Mouse (Mus musculus) cortical plate, adult 2 months (tissue): ENCODE measurements around the gene Acpp. TPM values are rescaled to one million over a fixed set of nuclear protein-coding genes. Genes with fewer than 3 reads are reported as not detected.

Source experiments
- H3K27ac ChIP-seq: fragments of 200-500 bp; 2 replicates; pipeline ENCODE4 v1.5.1; 2012; ENCODE audit warnings: low read length, control low read depth, inconsistent platforms; ENCODE audit not compliant: insufficient read depth
- H3K4me1 ChIP-seq: fragments of 200-500 bp; 2 replicates; pipeline ENCODE4 v1.6.1; 2011; ENCODE audit warnings: low read length; ENCODE audit not compliant: control insufficient read depth, insufficient read depth
- H3K4me3 ChIP-seq: fragments of 200-500 bp; 2 replicates; pipeline ENCODE4 v1.5.1; 2011; ENCODE audit warnings: mild to moderate bottlenecking, low read length, control low read depth; ENCODE audit not compliant: insufficient read depth
- CTCF ChIP-seq: fragments of 200-500 bp; IDR thresholded peaks from 2 replicates; pipeline ENCODE4 v1.5.1; 2011; ENCODE audit warnings: mild to moderate bottlenecking, control low read depth, low read length; ENCODE audit not compliant: insufficient read depth; ENCODE audit errors: extremely low read depth
- POLR2A ChIP-seq: fragments of 200-500 bp; IDR thresholded peaks from 2 replicates; pipeline ENCODE4 v1.6.1; 2011; ENCODE audit warnings: mild to moderate bottlenecking, low read length, control low read depth; ENCODE audit not compliant: insufficient read depth; ENCODE audit errors: extremely low read depth
- polyA plus RNA-seq: library from polyadenylated mRNA; depleted of rRNA; stranded (reverse); fragments of >200 nt; gene quantifications from 2 replicates; pipeline ENCODE4 v1.2.3, GENCODE M21; 2012

Gene Acpp
- polyA plus RNA-seq, 1 experiment, result 0.17 TPM

DNA sequence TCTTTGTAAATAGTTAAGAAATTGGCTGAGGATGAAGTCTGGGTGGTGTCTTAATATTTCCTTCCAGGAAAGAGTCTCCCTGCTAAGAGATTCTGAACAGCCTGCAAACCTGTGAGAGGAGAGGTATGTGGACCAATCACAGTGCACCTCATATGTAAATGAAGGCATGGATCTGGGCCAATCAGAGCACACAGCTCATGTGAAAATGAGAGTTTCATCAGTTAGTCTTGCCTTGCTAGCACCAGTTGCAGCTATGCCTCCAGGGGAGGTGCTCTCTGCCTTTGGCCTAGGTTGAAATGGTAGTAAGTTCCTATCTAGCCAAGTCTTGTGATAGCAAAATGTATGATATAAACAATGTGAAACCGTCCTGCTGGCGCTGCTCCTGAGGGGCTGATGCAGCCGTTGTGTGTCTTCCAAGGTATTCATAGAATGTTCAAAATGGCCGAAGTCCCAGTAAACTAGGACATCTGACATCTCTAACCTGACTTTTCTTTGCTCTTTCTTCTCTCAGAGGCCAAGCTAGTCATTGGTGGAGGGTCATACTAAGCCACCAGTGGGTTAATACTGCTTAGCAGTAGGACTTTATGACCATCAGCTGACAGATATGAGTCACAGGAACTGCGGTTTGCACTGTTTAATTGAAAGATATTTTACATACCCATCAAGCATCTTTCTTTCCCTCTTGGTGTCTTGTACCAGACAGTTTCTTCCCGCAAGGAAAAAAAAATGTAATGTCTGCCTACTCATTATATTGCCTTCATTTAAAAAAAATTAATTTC is 32.0 kb downstream of the Acpp start:
- TF ChIP-seq POLR2A, result no peak
- no peak for TF ChIP-seq CTCF
- no peak overlapping the region for H3K4me3 ChIP-seq
- no peak overlapping the region for H3K27ac ChIP-seq
- no peaks in the 10 kb centered on the region for H3K4me1 ChIP-seq

DNA sequence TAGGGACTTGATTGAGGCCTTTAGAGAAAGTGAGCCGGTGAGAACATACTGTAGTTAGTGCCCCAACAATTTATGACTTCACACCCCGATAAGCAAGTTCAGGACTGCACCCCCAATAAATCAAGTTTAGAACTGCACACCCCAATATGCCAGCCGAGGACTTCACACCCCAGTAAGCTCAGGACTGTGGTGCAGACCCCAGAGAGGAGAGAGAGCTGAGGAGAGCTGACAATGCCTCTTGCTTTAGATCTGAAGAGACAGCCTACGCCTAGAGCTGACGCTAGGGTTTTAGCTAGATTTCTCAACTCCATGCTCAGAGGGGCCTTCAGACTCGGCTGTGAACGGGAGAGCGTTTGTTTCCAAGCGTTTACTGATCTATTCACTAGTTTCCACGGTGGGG is 32.7 kb downstream of the Acpp start:
- H3K27ac ChIP-seq, result no peak overlapping the region
- H3K4me1 ChIP-seq, result no peaks in the 10 kb centered on the region
- H3K4me3 ChIP-seq, result no peak overlapping the region
- TF ChIP-seq POLR2A (no peak), CTCF (no peak)

DNA sequence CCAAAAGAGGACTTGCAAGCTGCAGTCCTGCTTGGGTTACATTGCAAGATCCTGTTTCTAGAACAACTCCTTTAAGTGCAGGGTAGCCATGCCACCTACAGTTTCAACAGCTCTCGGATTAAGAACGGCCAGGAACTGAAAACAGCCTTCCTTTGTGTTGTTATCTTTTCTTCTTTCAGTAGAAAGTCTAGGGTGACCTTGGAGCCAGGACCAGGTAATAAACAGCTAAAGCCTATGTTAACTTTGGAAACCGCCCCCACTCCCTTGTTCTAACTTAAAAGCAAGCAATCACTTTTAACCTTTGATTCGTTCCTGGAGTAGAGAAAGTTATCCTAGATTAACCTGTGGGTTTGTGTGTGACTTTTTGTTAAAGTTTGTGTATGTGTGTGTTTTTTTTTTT is 33.2 kb downstream of the Acpp start:
- no peaks in the 10 kb centered on the region for H3K4me1 ChIP-seq
- no peak overlapping the region for H3K27ac ChIP-seq
- H3K4me3 ChIP-seq, result no peak overlapping the region
- no peak for TF ChIP-seq CTCF
- TF ChIP-seq POLR2A, result no peak

DNA sequence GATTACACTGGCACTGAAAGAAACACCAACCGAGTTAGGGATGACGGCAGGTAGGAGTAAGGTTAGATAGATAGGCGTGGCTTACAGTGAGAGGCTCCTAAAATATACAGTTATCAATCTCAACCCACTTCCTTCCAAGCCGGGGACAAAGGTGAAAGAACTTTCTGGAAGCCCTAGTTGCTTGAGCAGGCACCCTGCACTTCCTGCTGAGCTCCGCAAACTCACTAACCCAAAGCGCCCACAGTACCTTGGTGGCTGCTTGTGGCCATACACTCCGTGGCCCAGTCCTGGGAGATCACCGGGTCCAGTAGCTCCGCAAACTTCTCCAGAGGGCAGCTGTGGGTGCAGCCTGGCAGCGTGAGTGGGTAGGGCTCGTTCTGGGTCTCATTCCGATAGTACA is 37.0 kb downstream of the Acpp start:
- no peaks in the 10 kb centered on the region for H3K4me1 ChIP-seq
- no peak for TF ChIP-seq POLR2A
- H3K4me3 ChIP-seq, result no peak overlapping the region
- no peak overlapping the region for H3K27ac ChIP-seq

DNA sequence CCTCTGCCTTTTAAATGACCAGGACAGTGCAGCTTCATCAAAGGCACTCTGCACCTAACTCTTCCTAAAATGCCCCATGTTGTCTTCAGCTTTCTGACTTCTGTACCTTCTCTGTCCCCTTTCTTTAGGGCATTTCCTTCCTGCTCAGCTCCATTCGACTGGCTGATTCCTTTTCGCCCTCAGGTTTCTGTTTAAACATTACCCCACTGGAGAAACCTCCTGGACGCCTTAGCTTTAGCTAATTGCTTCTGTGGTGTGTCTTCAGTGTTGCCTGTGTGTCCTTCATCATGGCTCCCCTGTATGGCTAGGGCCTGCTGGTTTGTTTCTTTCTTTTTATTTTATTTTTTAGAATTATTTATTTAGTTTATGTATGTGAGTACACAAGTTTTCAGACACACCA is 40.5 kb downstream of the Acpp start:
- H3K27ac ChIP-seq, result no peak overlapping the region
- TF ChIP-seq CTCF, result no peak
- TF ChIP-seq POLR2A, result no peak
- H3K4me3 ChIP-seq, result no peak overlapping the region
- H3K4me1 ChIP-seq, result no peaks in the 10 kb centered on the region

DNA sequence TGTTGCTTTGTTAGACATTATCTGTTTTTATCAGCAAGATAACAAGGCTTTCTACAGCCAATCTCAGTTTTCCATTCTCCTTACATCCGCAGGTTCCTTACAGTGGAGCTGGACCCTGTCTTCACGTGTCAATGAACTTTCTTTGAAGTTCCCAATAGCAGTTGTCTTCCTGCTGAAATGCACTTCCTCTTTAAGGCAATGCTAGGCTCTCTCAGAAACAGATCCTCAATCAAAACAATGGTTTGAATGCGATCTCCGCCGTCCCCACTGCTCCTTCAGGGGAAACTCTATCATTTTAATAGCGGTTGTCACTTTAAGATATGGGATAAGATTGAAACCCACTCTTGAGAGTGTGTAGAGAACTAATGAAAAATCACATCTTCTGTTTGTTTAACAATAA is 52.6 kb downstream of the Acpp start:
- TF ChIP-seq CTCF (no peak), POLR2A (no peak)
- no peak overlapping the region for H3K4me3 ChIP-seq
- H3K27ac ChIP-seq, result no peak overlapping the region
- H3K4me1 ChIP-seq, result no peaks in the 10 kb centered on the region

DNA sequence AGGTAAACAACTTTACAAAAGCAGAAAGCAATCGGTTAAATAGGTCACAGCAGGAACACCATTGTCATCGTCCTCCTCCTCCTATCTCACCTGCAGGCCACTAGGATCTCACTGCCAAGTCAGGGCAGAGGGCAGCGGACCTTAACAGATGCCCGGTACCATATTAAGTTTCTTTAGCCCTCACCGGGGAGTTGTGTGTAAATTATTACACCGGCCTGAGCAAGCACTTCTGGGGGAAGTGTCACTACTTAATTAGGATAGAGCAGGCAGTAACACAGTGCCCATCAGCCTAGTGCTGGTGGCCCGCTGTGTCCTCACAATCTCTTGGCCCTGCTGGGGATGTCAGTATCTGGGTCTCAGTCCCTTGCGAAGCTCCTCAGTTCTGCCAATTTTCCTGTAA is 55.0 kb downstream of the Acpp start:
- Histone ChIP-seq H3K27ac (no peak overlapping the region), H3K4me1 (no peaks in the 10 kb centered on the region), H3K4me3 (no peak overlapping the region)
- TF ChIP-seq POLR2A (no peak), CTCF (no peak)

DNA sequence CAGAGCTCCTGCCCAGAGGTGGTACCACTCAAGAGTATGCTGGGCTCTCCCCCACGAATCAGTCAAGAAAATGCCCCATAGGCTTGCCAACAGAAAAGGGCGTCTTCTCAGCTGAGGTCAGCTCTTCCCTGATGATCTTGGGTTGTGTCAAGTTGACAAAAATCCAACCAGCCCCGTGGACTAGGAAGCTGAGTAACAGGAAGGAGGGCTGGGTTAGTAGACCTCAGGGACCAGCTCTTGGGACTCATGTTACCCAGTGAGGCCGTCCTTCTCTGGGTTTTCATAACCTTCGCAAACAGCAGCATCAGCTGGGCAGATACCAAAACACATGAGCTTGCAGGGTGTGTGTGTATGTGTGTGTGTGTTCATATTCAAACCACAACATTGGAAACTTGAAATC is 55.8 kb downstream of the Acpp start:
- Histone ChIP-seq H3K4me1 (no peaks in the 10 kb centered on the region), H3K4me3 (no peak overlapping the region), H3K27ac (no peak overlapping the region)
- no peak for TF ChIP-seq POLR2A
- TF ChIP-seq CTCF, result no peak

DNA sequence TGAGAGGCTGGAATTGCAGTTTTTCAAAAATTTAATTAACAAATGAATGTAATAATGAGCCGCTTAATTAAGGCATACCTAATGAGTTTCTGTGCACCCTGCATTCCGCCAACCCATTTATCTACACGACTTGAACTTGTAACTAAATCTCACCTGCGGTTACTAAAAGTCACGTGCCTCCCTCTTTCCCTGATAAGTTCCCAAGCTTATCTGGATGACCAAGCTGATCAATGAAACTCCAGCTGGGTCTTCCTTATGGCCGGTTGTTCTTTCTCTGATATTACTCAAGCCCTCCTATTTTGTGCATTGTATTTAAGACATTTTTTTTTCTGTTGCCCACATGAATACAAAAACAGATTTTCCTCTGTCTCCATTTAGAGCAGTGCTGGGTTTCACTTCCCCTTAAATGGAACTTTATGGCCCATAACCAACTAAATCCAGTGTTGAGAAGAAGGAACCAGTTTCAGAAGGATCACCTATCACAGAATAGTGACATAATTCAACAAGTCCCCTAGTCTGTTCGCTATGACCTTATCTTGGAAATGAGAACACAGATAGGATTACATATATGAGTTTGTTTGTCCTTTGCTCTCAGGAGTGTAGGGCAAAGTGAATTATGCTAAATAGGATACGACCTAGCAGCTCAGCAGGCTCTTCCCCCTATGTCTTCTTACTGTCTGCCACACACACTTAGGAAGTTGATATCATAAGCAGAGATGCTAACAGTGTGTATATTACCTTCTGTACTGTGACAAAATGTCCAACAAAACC is 56.6 kb downstream of the Acpp start:
- no peak overlapping the region for H3K27ac ChIP-seq
- no peak for TF ChIP-seq CTCF
- no peak for TF ChIP-seq POLR2A
- no peak overlapping the region for H3K4me3 ChIP-seq
- no peaks in the 10 kb centered on the region for H3K4me1 ChIP-seq

DNA sequence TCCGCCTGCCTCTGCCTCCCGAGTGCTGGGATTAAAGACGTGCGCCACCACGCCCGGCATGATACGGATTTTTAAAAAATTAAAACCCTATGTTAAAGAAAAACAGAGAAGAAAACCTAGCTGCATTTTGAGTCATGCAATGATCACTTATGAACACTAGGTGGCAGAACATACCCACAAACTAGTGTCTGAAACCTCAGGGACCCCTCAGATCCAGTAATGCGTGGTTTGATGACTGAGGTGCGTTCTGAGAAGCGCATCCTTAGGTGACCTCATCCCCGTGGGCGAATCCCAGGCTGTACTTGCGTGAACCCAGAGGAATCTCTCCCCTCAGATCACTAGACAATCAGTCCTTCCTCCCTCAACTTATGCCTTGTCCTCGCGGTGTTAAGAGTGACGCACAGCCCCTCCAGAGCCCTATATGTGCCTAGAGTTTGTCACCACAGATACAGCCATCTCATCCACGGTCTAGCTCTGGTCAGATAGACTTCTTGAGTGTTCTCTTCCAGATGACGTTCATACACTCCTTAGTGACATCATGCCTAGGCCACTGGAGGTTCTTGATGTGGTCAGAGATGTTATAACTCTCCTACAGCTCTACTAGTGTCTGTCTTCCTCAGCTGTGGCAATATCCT is 59.9 kb downstream of the Acpp start:
- no peak for TF ChIP-seq POLR2A
- TF ChIP-seq CTCF, result peak; percentile 62
- H3K4me1 ChIP-seq, result no peaks in the 10 kb centered on the region
- H3K27ac ChIP-seq, result no peak overlapping the region
- no peak overlapping the region for H3K4me3 ChIP-seq
